Mouse (Mus musculus) lung, adult 2 months (tissue): ENCODE results near the gene Tomm5.

Experiments
- CTCF ChIP-seq: fragments of 200-500 bp; IDR thresholded peaks from 2 replicates; pipeline ENCODE4 v1.5.1; 2011; ENCODE audit warnings: mild to moderate bottlenecking, low read length, control low read depth; ENCODE audit not compliant: insufficient read depth
- POLR2A ChIP-seq: fragments of 200-500 bp; IDR thresholded peaks from 2 replicates; pipeline ENCODE4 v1.6.1; 2011; ENCODE audit warnings: low read depth, mild to moderate bottlenecking, control low read depth, low read length, borderline replicate concordance; ENCODE audit errors: extremely low read depth

- TF ChIP-seq CTCF (no peak), POLR2A (no peak)
Observed at GRCm38 (mm10) chr4:45073544-45073943, 34.4 kb downstream of the Tomm5 start.
